Mouse (Mus musculus): ENCODE measurements around the gene Spdef. TPM values are rescaled to one million over a fixed set of nuclear protein-coding genes. Genes with fewer than 3 reads are reported as not detected.

The Spdef gene
- polyA plus RNA-seq, 1 experiment from 2014 or later, result 0.31 TPM

DNA sequence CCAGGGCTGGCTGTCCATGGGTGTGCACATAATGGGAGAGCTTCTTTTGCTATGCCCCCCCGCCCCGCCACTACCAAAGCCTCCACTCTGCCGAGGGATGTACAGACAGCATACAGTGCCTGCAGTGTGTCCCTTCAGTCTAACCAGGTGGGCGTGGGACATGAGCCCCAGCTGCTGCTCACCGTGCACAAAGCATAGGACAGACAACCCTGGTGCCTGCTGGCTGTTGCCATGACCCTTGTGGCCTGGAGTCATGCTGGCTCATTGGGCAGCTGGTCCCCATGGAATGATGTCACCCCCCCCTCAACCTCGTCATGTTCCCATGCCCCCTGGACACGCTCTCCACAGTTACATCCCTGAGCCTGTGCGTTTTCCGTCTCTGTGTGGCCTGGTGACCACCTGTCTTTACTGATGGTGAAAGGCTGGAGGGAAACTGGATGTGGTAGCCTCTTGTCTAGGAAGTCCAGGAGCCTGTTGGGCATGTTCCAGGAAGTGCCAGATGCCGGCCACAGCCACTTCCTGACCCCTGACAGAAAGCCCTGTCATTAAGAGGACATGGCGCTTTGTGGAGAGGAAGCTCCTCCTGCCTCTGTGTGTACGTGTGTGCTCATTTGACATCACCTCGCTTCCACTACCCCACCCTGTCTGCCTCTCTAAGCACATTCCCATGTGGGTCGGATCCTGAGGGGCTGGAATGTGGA is 37.6 kb downstream of the Spdef start:
- ATAC-seq (ENCODE audit: low FRiP score, low TSS enrichment), result peak; percentile 51; the same call in 1 of the 2 replicates
- H3K9ac ChIP-seq (replicated peaks; ENCODE audit: low read length), result no peak overlapping the region
- WGBS, result 66% methylated on average over 14 of the region's 14 CpGs
- H3K4me3 ChIP-seq (ENCODE audit: low read length), result no peak overlapping the region
- no peak overlapping the region for H3K4me2 ChIP-seq (replicated peaks; ENCODE audit: low read depth, low read length)
- no peaks in the 10 kb centered on the region for H3K9me3 ChIP-seq (ENCODE audit: low read length)
- H3K27me3 ChIP-seq (ENCODE audit: insufficient read depth, low read length), result peaks cover 12% of the 10 kb centered on the region
- H3K4me1 ChIP-seq (ENCODE audit: insufficient read depth, low read length), result no peaks in the 10 kb centered on the region
- no peak overlapping the region for H3K27ac ChIP-seq (ENCODE audit: low read length)
- no peaks in the 10 kb centered on the region for H3K36me3 ChIP-seq (ENCODE audit: insufficient read depth, low read length)

- no peak for ATAC-seq (ENCODE audit: low FRiP score, low TSS enrichment)
- Histone ChIP-seq H3K4me3 (ENCODE audit: low read length) (no peak overlapping the region), H3K27ac (ENCODE audit: low read length) (no peak overlapping the region), H3K27me3 (ENCODE audit: insufficient read depth, low read length) (peaks cover 28% of the 10 kb centered on the region), H3K4me2 (replicated peaks; ENCODE audit: low read depth, low read length) (no peak overlapping the region), H3K36me3 (ENCODE audit: insufficient read depth, low read length) (no peaks in the 10 kb centered on the region), H3K4me1 (ENCODE audit: insufficient read depth, low read length) (peaks cover 11% of the 10 kb centered on the region), H3K9ac (replicated peaks; ENCODE audit: low read length) (no peak overlapping the region), H3K9me3 (ENCODE audit: low read length) (no peaks in the 10 kb centered on the region)
- 57% methylated on average over 5 of the region's 5 CpGs for WGBS
Observed at GRCm38 (mm10) chr17:27686395-27686794, 42.4 kb downstream of the Spdef start.

GRCm38 (mm10) chr17:27685550-27685913 is 43.2 kb downstream of the Spdef start:
- peak overlapping the region; percentile 45; the same call in 1 of the 2 replicates for H3K9ac ChIP-seq (replicated peaks; ENCODE audit: low read length)

GRCm38 (mm10) chr17:27684886-27685549 is 43.7 kb downstream of the Spdef start:
- Histone ChIP-seq H3K9ac (replicated peaks; ENCODE audit: low read length) (peak overlapping the region; percentile 45; the same call in 1 of the 2 replicates), H3K4me2 (replicated peaks; ENCODE audit: low read depth, low read length) (peak overlapping the region; percentile 77), H3K27me3 (ENCODE audit: insufficient read depth, low read length) (peaks cover 28% of the 10 kb centered on the region), H3K4me1 (ENCODE audit: insufficient read depth, low read length) (peaks cover 11% of the 10 kb centered on the region), H3K36me3 (ENCODE audit: insufficient read depth, low read length) (no peaks in the 10 kb centered on the region), H3K4me3 (ENCODE audit: low read length) (peak overlapping the region; percentile 45), H3K9me3 (ENCODE audit: low read length) (no peaks in the 10 kb centered on the region), H3K27ac (ENCODE audit: low read length) (no peak overlapping the region)
- ATAC-seq (ENCODE audit: low FRiP score, low TSS enrichment), result peak; percentile 29
- under 1% methylated on average over 40 of the region's 53 CpGs for WGBS

More at GRCm38 (mm10) chr17:27685550-27685913, 43.2 kb downstream of the Spdef start:
- H3K4me3 ChIP-seq (ENCODE audit: low read length), result peak overlapping the region; percentile 45
- WGBS, result 4% methylated on average over 11 of the region's 11 CpGs
- no peaks in the 10 kb centered on the region for H3K36me3 ChIP-seq (ENCODE audit: insufficient read depth, low read length)
- H3K27me3 ChIP-seq (ENCODE audit: insufficient read depth, low read length), result peaks cover 28% of the 10 kb centered on the region
- H3K27ac ChIP-seq (ENCODE audit: low read length), result no peak overlapping the region
- H3K4me1 ChIP-seq (ENCODE audit: insufficient read depth, low read length), result peaks cover 11% of the 10 kb centered on the region
- ATAC-seq (ENCODE audit: low FRiP score, low TSS enrichment), result peak; percentile 64; the same call in 1 of the 2 replicates
- H3K4me2 ChIP-seq (replicated peaks; ENCODE audit: low read depth, low read length), result peak overlapping the region; percentile 77
- H3K9me3 ChIP-seq (ENCODE audit: low read length), result no peaks in the 10 kb centered on the region

- Histone ChIP-seq H3K27me3 (ENCODE audit: insufficient read depth, low read length) (peaks cover 5% of the 10 kb centered on the region; the same call in 1 of the 2 replicates), H3K27ac (ENCODE audit: low read length) (no peak overlapping the region), H3K4me3 (ENCODE audit: low read length) (no peak overlapping the region), H3K9ac (replicated peaks; ENCODE audit: low read length) (no peak overlapping the region), H3K4me2 (replicated peaks; ENCODE audit: low read depth, low read length) (no peak overlapping the region), H3K36me3 (ENCODE audit: insufficient read depth, low read length) (no peaks in the 10 kb centered on the region), H3K9me3 (ENCODE audit: low read length) (no peaks in the 10 kb centered on the region), H3K4me1 (ENCODE audit: insufficient read depth, low read length) (peaks cover 6% of the 10 kb centered on the region)
- 28% methylated on average over 11 of the region's 11 CpGs for WGBS
- ATAC-seq (ENCODE audit: low FRiP score, low TSS enrichment), result peak; percentile 63
Observed at GRCm38 (mm10) chr17:27678924-27679813, 49.6 kb downstream of the Spdef start.

- Histone ChIP-seq H3K9me3 (ENCODE audit: low read length) (no peaks in the 10 kb centered on the region), H3K27ac (ENCODE audit: low read length) (no peak overlapping the region), H3K27me3 (ENCODE audit: insufficient read depth, low read length) (no peaks in the 10 kb centered on the region), H3K4me2 (replicated peaks; ENCODE audit: low read depth, low read length) (no peak overlapping the region), H3K4me1 (ENCODE audit: insufficient read depth, low read length) (peaks cover 6% of the 10 kb centered on the region), H3K36me3 (ENCODE audit: insufficient read depth, low read length) (no peaks in the 10 kb centered on the region), H3K4me3 (ENCODE audit: low read length) (no peak overlapping the region), H3K9ac (replicated peaks; ENCODE audit: low read length) (no peak overlapping the region)
- 82% methylated on average over 5 of the region's 5 CpGs for WGBS
- no peak for ATAC-seq (ENCODE audit: low FRiP score, low TSS enrichment)
Observed at GRCm38 (mm10) chr17:27677756-27678155, 51.0 kb downstream of the Spdef start.

GRCm38 (mm10) chr17:27676270-27676669 is 52.5 kb downstream of the Spdef start:
- Histone ChIP-seq H3K4me3 (ENCODE audit: low read length) (no peak overlapping the region), H3K27ac (ENCODE audit: low read length) (no peak overlapping the region), H3K4me2 (replicated peaks; ENCODE audit: low read depth, low read length) (no peak overlapping the region), H3K9me3 (ENCODE audit: low read length) (no peaks in the 10 kb centered on the region), H3K36me3 (ENCODE audit: insufficient read depth, low read length) (no peaks in the 10 kb centered on the region), H3K4me1 (ENCODE audit: insufficient read depth, low read length) (peaks cover 6% of the 10 kb centered on the region), H3K27me3 (ENCODE audit: insufficient read depth, low read length) (no peaks in the 10 kb centered on the region), H3K9ac (replicated peaks; ENCODE audit: low read length) (no peak overlapping the region)
- ATAC-seq (ENCODE audit: low FRiP score, low TSS enrichment), result no peak
- WGBS, result 77% methylated on average over 7 of the region's 7 CpGs

GRCm38 (mm10) chr17:27675453-27675852 is 53.3 kb downstream of the Spdef start:
- Histone ChIP-seq H3K9me3 (ENCODE audit: low read length) (no peaks in the 10 kb centered on the region), H3K4me3 (ENCODE audit: low read length) (no peak overlapping the region), H3K4me2 (replicated peaks; ENCODE audit: low read depth, low read length) (no peak overlapping the region), H3K27me3 (ENCODE audit: insufficient read depth, low read length) (no peaks in the 10 kb centered on the region), H3K9ac (replicated peaks; ENCODE audit: low read length) (no peak overlapping the region), H3K4me1 (ENCODE audit: insufficient read depth, low read length) (peaks cover 6% of the 10 kb centered on the region), H3K36me3 (ENCODE audit: insufficient read depth, low read length) (no peaks in the 10 kb centered on the region), H3K27ac (ENCODE audit: low read length) (no peak overlapping the region)
- no peak for ATAC-seq (ENCODE audit: low FRiP score, low TSS enrichment)
- 53% methylated on average over 9 of the region's 9 CpGs for WGBS

DNA sequence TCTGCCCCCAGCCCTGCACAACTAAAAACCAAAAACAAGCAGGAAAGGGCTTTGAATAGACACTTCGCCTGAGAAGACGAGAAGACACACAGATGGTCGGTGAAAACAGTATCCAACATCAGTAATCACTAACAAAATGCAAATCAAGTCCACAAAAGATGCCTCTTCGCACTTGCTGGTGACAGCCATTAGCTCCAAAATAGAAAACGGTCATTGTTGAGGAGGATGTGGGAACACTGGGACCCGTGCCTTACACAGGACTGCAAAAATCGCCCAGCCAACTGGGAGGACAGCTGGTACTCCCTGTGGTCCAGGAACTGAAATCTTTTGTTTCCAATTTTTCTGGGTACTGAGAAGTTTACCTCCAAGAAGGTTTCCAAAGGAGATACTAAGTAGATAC is 54.8 kb downstream of the Spdef start:
- no peak overlapping the region for H3K27ac ChIP-seq (ENCODE audit: low read length)
- no peak for ATAC-seq (ENCODE audit: low FRiP score, low TSS enrichment)
- WGBS, result 84% methylated on average over 7 of the region's 7 CpGs
- H3K27me3 ChIP-seq (ENCODE audit: insufficient read depth, low read length), result no peaks in the 10 kb centered on the region
- no peaks in the 10 kb centered on the region for H3K9me3 ChIP-seq (ENCODE audit: low read length)
- no peak overlapping the region for H3K4me3 ChIP-seq (ENCODE audit: low read length)
- H3K9ac ChIP-seq (replicated peaks; ENCODE audit: low read length), result no peak overlapping the region
- no peaks in the 10 kb centered on the region for H3K36me3 ChIP-seq (ENCODE audit: insufficient read depth, low read length)
- peaks cover 2% of the 10 kb centered on the region for H3K4me1 ChIP-seq (ENCODE audit: insufficient read depth, low read length)
- H3K4me2 ChIP-seq (replicated peaks; ENCODE audit: low read depth, low read length), result no peak overlapping the region
